Mouse (Mus musculus) intestine, embryonic 15.5 days (tissue): ENCODE measurements around the gene Zfp326. TPM values are rescaled to one million over a fixed set of nuclear protein-coding genes. Genes with fewer than 3 reads are reported as not detected.

Experiments
- ATAC-seq: fragments of 200-750 bp; cut with Nextera tagmentation; 2 replicates; pipeline ENCODE4 v1.8.0; 2017; ENCODE audit warnings: moderate TSS enrichment, moderate library complexity
- H3K27ac ChIP-seq: fragments of 300-500 bp; sonication (generic); 2 replicates; pipeline ENCODE4 v1.5.1; 2015; ENCODE audit warnings: mild to moderate bottlenecking, inconsistent platforms
- H3K27me3 ChIP-seq: fragments of 300-500 bp; sonication (generic); replicated peaks from 2 replicates; pipeline ENCODE4 v1.6.1; 2015; ENCODE audit warnings: inconsistent platforms
- H3K36me3 ChIP-seq: fragments of 300-500 bp; sonication (generic); 2 replicates; pipeline ENCODE4 v1.6.1; 2015; ENCODE audit warnings: inconsistent platforms
- H3K4me1 ChIP-seq: fragments of 300-500 bp; sonication (generic); replicated peaks from 2 replicates; pipeline ENCODE4 v1.6.1; 2015; ENCODE audit warnings: inconsistent platforms
- H3K4me2 ChIP-seq: fragments of 300-500 bp; sonication (generic); replicated peaks from 2 replicates; pipeline ENCODE4 v1.6.1; 2015; ENCODE audit warnings: mild to moderate bottlenecking, inconsistent platforms
- H3K4me3 ChIP-seq: fragments of 300-500 bp; sonication (generic); replicated peaks from 2 replicates; pipeline ENCODE4 v1.5.1; 2015; ENCODE audit warnings: inconsistent platforms
- H3K9ac ChIP-seq: fragments of 300-500 bp; sonication (generic); 2 replicates; pipeline ENCODE4 v1.6.1; 2015; ENCODE audit warnings: inconsistent platforms
- H3K9me3 ChIP-seq: fragments of 300-500 bp; sonication (generic); 2 replicates; pipeline ENCODE4 v1.6.1; 2016; ENCODE audit warnings: inconsistent platforms
- WGBS: fragments of 180-500 bp; shearing (Covaris S2); methylation state at CpG from one replicate; pipeline ENCODE4 v1.1.7; 2015; 5-methylcytosine and 5-hydroxymethylcytosine counted together
- polyA plus RNA-seq: library from polyadenylated mRNA; unstranded; fragments of >200 nt; fragmentation: Nextera tagmentation; extraction: Ambion mirVana; gene quantifications from 2 replicates; pipeline ENCODE4 v1.2.1, GENCODE M21; 2015

Zfp326 gene
- polyA plus RNA-seq = 29.0 and 32.7 TPM in 2 replicates

- Histone ChIP-seq H3K4me3 (peak within 1 kb of the TSS; percentile 94), H3K36me3 (no peaks in the 10 kb centered on the region), H3K4me1 (0 out of 2 replicates have a peak, but pooled peaks cover 10% of the 10 kb centered on the region), H3K9me3 (no peaks in the 10 kb centered on the region), H3K27me3 (no peaks in the 10 kb centered on the region), H3K9ac (peak within 1 kb of the TSS; percentile 100), H3K4me2 (peak within 1 kb of the TSS; percentile 80), H3K27ac (peak within 1 kb of the TSS; percentile 88)
- WGBS = under 1% methylated on average over 72 of the region's 83 CpGs
- peak; percentile 97 for ATAC-seq
These were observed at the start of gene Zfp326 for GRCm38 (mm10) chr5:105876068-105876924. Gene Zfp326, plus strand, starts transcription at chr5:105876565.

GRCm38 (mm10) chr5:105826916-105827510 lies 49.4 kb upstream of the Zfp326 start:
- H3K4me2 ChIP-seq = no peak overlapping the region
- no peak overlapping the region for H3K4me3 ChIP-seq
- no peaks in the 10 kb centered on the region for H3K9me3 ChIP-seq
- ATAC-seq = no peak
- no peak overlapping the region for H3K9ac ChIP-seq
- H3K36me3 ChIP-seq = no peaks in the 10 kb centered on the region
- H3K4me1 ChIP-seq = peaks cover 2% of the 10 kb centered on the region
- WGBS = 83% methylated on average over 5 of the region's 5 CpGs
- no peak overlapping the region for H3K27ac ChIP-seq
- H3K27me3 ChIP-seq = no peaks in the 10 kb centered on the region

DNA sequence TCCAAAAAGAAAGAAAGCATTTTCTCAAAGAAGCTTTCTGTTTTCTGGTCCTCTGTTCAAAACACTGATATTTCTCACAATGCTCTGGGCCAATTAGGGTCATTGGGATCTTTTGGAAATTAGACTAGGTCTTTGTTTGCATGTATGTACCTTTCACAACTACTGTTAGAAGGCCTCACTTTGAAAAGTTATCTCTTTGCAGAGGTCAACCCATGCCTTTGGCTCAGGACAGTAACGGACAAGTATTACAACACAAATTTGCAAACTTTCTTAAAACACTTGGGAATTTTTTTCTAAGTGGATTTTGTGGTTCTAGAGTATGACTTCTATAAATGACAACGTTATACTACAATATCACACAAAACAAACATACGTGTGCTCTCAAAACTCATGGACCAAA lies 48.3 kb upstream of the Zfp326 start:
- Histone ChIP-seq H3K27ac (no peak overlapping the region), H3K4me1 (peaks cover 2% of the 10 kb centered on the region), H3K4me3 (no peak overlapping the region), H3K27me3 (no peaks in the 10 kb centered on the region), H3K4me2 (no peak overlapping the region), H3K9ac (no peak overlapping the region), H3K36me3 (no peaks in the 10 kb centered on the region), H3K9me3 (no peaks in the 10 kb centered on the region)
- ATAC-seq = no peak
- WGBS = 90% methylated on average over 3 of the region's 3 CpGs

DNA sequence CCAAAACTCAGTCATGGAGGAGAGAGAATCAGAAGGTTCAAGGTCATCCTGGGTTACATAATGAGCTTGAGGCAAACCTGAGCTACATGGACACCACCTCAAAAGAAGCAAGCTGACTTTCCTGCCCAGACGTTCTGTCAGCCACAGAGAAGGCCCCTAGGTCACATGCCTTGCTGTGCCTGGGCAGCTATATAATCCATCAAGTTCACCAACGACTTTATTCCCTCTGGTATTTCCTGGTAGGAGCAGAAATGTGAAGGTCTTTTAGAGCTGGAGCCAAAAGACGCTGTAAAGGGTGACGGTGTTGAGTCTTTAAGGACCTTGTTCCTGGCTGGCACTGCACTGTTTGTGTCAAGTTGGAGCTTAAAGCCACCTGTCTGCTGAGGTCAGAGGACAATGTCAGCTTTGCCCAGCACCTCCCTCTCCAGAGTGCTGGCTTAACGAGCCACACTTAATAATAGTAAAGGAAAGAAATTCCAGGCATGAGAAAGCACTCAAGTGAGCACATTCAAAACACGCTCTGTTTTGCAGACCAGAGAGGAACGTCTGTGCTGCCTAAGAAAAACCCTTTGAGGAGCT lies 47.3 kb upstream of the Zfp326 start:
- Histone ChIP-seq H3K9me3 (no peaks in the 10 kb centered on the region), H3K9ac (no peak overlapping the region), H3K27me3 (no peaks in the 10 kb centered on the region), H3K27ac (no peak overlapping the region), H3K4me3 (no peak overlapping the region), H3K36me3 (no peaks in the 10 kb centered on the region), H3K4me1 (peaks cover 5% of the 10 kb centered on the region; the same call in 1 of the 2 replicates), H3K4me2 (no peak overlapping the region)
- peak; percentile 69 for ATAC-seq
- WGBS = 27% methylated on average over 7 of the region's 7 CpGs

- peaks cover 5% of the 10 kb centered on the region; the same call in 1 of the 2 replicates for H3K4me1 ChIP-seq
- H3K9me3 ChIP-seq = no peaks in the 10 kb centered on the region
- H3K9ac ChIP-seq = no peak overlapping the region
- no peak overlapping the region for H3K4me2 ChIP-seq
- no peak overlapping the region for H3K4me3 ChIP-seq
- no peaks in the 10 kb centered on the region for H3K27me3 ChIP-seq
- H3K27ac ChIP-seq = no peak overlapping the region
- ATAC-seq = no peak
- no peaks in the 10 kb centered on the region for H3K36me3 ChIP-seq
- 69% methylated on average over 7 of the region's 7 CpGs for WGBS
These were observed 44.2 kb upstream of the Zfp326 start for GRCm38 (mm10) chr5:105832140-105832539.

GRCm38 (mm10) chr5:105833923-105834322 lies 42.4 kb upstream of the Zfp326 start:
- Histone ChIP-seq H3K4me1 (peaks cover 5% of the 10 kb centered on the region; the same call in 1 of the 2 replicates), H3K4me3 (no peak overlapping the region), H3K9ac (no peak overlapping the region), H3K27me3 (no peaks in the 10 kb centered on the region), H3K27ac (no peak overlapping the region), H3K4me2 (no peak overlapping the region), H3K36me3 (no peaks in the 10 kb centered on the region), H3K9me3 (no peaks in the 10 kb centered on the region)
- 67% methylated on average over 3 of the region's 3 CpGs for WGBS
- ATAC-seq = no peak

DNA sequence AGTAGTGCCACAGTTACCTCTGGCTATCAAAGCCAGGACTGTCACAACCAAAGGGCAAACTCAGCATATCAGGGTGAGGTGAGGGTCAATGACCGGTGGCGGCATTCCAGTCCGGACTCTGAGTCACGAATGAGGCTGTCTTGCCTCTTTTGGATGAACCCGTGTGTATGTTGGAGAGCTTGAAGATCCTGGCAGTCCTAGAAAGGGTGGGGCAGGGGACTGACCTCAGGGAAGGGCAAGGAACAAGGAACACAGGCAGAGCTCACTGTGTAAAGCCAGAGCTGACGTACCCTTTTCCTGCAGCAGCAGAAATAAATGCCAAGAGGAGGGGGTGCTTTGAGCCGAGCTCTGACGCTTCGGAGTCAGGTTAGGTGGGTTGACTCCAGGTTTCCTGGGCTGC lies 40.4 kb upstream of the Zfp326 start:
- no peaks in the 10 kb centered on the region for H3K36me3 ChIP-seq

GRCm38 (mm10) chr5:105839740-105840310 lies 36.5 kb upstream of the Zfp326 start:
- Histone ChIP-seq H3K4me1 (no peaks in the 10 kb centered on the region; the same call in 1 of the 2 replicates), H3K27ac (no peak overlapping the region), H3K4me3 (no peak overlapping the region), H3K9me3 (no peaks in the 10 kb centered on the region), H3K27me3 (no peaks in the 10 kb centered on the region), H3K9ac (no peak overlapping the region), H3K36me3 (no peaks in the 10 kb centered on the region), H3K4me2 (no peak overlapping the region)
- 70% methylated on average over 13 of the region's 13 CpGs for WGBS
- no peak for ATAC-seq

More for the DNA sequence above, 40.4 kb upstream of the Zfp326 start:
- no peaks in the 10 kb centered on the region for H3K9me3 ChIP-seq
- 57% methylated on average over 9 of the region's 9 CpGs for WGBS
- ATAC-seq = peak; percentile 88
- H3K27ac ChIP-seq = no peak overlapping the region
- no peak overlapping the region for H3K4me3 ChIP-seq
- peaks cover 2% of the 10 kb centered on the region; the same call in 1 of the 2 replicates for H3K4me1 ChIP-seq
- no peaks in the 10 kb centered on the region for H3K27me3 ChIP-seq
- H3K4me2 ChIP-seq = 0 out of 2 replicates have a peak overlapping the region, but pooled peaks have one; percentile 19
- no peak overlapping the region for H3K9ac ChIP-seq

GRCm38 (mm10) chr5:105844044-105844753 lies 32.2 kb upstream of the Zfp326 start:
- Histone ChIP-seq H3K4me1 (no peaks in the 10 kb centered on the region), H3K27ac (no peak overlapping the region), H3K36me3 (no peaks in the 10 kb centered on the region), H3K9me3 (no peaks in the 10 kb centered on the region), H3K27me3 (no peaks in the 10 kb centered on the region), H3K9ac (no peak overlapping the region), H3K4me3 (no peak overlapping the region), H3K4me2 (no peak overlapping the region)
- no peak for ATAC-seq
- 83% methylated on average over 10 of the region's 10 CpGs for WGBS

GRCm38 (mm10) chr5:105845041-105845440 lies 31.3 kb upstream of the Zfp326 start:
- no peaks in the 10 kb centered on the region for H3K36me3 ChIP-seq
- no peak for ATAC-seq
- H3K9me3 ChIP-seq = no peaks in the 10 kb centered on the region
- H3K27ac ChIP-seq = no peak overlapping the region
- H3K27me3 ChIP-seq = no peaks in the 10 kb centered on the region
- no peak overlapping the region for H3K4me2 ChIP-seq
- H3K4me1 ChIP-seq = peaks cover 4% of the 10 kb centered on the region; the same call in 1 of the 2 replicates
- H3K9ac ChIP-seq = no peak overlapping the region
- WGBS = 84% methylated on average over 2 of the region's 2 CpGs
- no peak overlapping the region for H3K4me3 ChIP-seq

DNA sequence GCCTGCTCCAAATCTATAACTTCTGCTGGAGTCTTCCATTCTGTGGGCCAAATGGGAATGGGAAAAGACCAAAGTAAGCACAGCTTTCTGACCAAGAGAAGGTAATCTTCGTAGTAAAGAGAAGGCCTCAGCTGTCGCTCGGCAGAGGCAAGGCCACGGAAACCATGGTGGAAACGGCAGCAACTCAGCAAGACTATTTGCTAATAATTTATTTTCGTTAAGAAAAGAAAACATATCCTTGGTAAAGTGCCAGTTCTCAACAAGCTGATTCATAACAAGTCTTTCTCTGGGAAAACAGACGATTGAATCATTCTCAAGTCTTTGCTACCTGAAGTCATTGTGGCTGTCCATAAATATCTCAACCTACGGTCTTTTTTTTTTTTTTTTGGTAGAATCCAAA lies 28.6 kb upstream of the Zfp326 start:
- 80% methylated on average over 8 of the region's 8 CpGs for WGBS
- Histone ChIP-seq H3K4me2 (no peak overlapping the region), H3K4me1 (peaks cover 4% of the 10 kb centered on the region; the same call in 1 of the 2 replicates), H3K9ac (no peak overlapping the region), H3K36me3 (no peaks in the 10 kb centered on the region), H3K9me3 (no peaks in the 10 kb centered on the region), H3K4me3 (no peak overlapping the region), H3K27me3 (no peaks in the 10 kb centered on the region), H3K27ac (no peak overlapping the region)
- no peak for ATAC-seq
